Mouse (Mus musculus) heart, embryonic 15.5 days (tissue): ENCODE results near the gene Gcfc2. TPM values are rescaled to one million over a fixed set of nuclear protein-coding genes. Genes with fewer than 3 reads are reported as not detected.

Source experiments
- ATAC-seq: fragments of 200-750 bp; cut with Nextera tagmentation; replicated peaks from 2 replicates; pipeline ENCODE4 v1.8.0; 2017; ENCODE audit warnings: low read depth, moderate TSS enrichment; ENCODE audit not compliant: insufficient number of reproducible peaks, insufficient read depth, low FRiP score
- H3K27ac ChIP-seq: fragments of 300-500 bp; sonication (generic); 2 replicates; pipeline ENCODE4 v1.5.1; 2015; ENCODE audit warnings: mild to moderate bottlenecking, inconsistent platforms
- H3K27me3 ChIP-seq: fragments of 300-500 bp; sonication (generic); 2 replicates; pipeline ENCODE4 v1.6.1; 2015; ENCODE audit warnings: inconsistent platforms
- H3K36me3 ChIP-seq: fragments of 300-500 bp; sonication (generic); 2 replicates; pipeline ENCODE4 v1.6.1; 2015; ENCODE audit warnings: mild to moderate bottlenecking, inconsistent platforms
- H3K4me1 ChIP-seq: fragments of 300-500 bp; sonication (generic); replicated peaks from 2 replicates; pipeline ENCODE4 v1.6.1; 2015; ENCODE audit warnings: inconsistent platforms
- H3K4me2 ChIP-seq: fragments of 300-500 bp; sonication (generic); 2 replicates; pipeline ENCODE4 v1.6.1; 2015; ENCODE audit warnings: inconsistent platforms, mild to moderate bottlenecking, moderate library complexity
- H3K4me3 ChIP-seq: fragments of 300-500 bp; sonication (generic); 2 replicates; pipeline ENCODE4 v1.5.1; 2015; ENCODE audit warnings: mild to moderate bottlenecking, inconsistent platforms
- H3K9ac ChIP-seq: fragments of 300-500 bp; sonication (generic); 2 replicates; pipeline ENCODE4 v1.6.1; 2015; ENCODE audit warnings: mild to moderate bottlenecking, inconsistent platforms
- H3K9me3 ChIP-seq: fragments of 300-500 bp; sonication (generic); replicated peaks from 2 replicates; pipeline ENCODE4 v1.6.1; 2016; ENCODE audit warnings: inconsistent platforms
- WGBS: fragments of 180-500 bp; shearing (Covaris S2); methylation state at CpG from one replicate; pipeline ENCODE4 v1.1.7; 2015; ENCODE audit warnings: mixed read lengths; 5-methylcytosine and 5-hydroxymethylcytosine counted together
- microRNA counts: library from miRNA; unstranded; fragments of <30 nt; microRNA quantifications from one replicate; lab custom pipeline; 2016
- microRNA-seq: library from miRNA; unstranded; fragments of <30 nt; microRNA quantifications from one replicate; pipeline ENCODE4, GENCODE M21; 2016
- polyA plus RNA-seq: library from polyadenylated mRNA; unstranded; fragments of >200 nt; fragmentation: Nextera tagmentation; extraction: Ambion mirVana; gene quantifications from 2 replicates; pipeline ENCODE4 v1.2.1, GENCODE M21; 2015

Gcfc2 gene
- polyA plus RNA-seq, 1 experiment from 2014 or later = 3.3 TPM

GRCm38 (mm10) chr6:81979286-81979685, 55.8 kb downstream of the Gcfc2 start:
- 87% methylated on average over 4 of the region's 4 CpGs for WGBS
- no peak for ATAC-seq
- Histone ChIP-seq H3K9ac (no peak overlapping the region), H3K4me3 (no peak overlapping the region), H3K9me3 (no peaks in the 10 kb centered on the region), H3K36me3 (no peaks in the 10 kb centered on the region), H3K4me2 (no peak overlapping the region), H3K27me3 (no peaks in the 10 kb centered on the region), H3K4me1 (no peaks in the 10 kb centered on the region), H3K27ac (no peak overlapping the region)

GRCm38 (mm10) chr6:81986171-81986570, 62.7 kb downstream of the Gcfc2 start:
- H3K4me3 ChIP-seq = no peak overlapping the region
- H3K4me1 ChIP-seq = peaks cover 5% of the 10 kb centered on the region; the same call in 1 of the 2 replicates
- no peak overlapping the region for H3K9ac ChIP-seq
- no peak overlapping the region for H3K4me2 ChIP-seq
- H3K27ac ChIP-seq = no peak overlapping the region
- WGBS = 83% methylated on average over 8 of the region's 8 CpGs
- H3K27me3 ChIP-seq = no peaks in the 10 kb centered on the region
- ATAC-seq = no peak
- H3K9me3 ChIP-seq = no peaks in the 10 kb centered on the region
- H3K36me3 ChIP-seq = no peaks in the 10 kb centered on the region

- no peak overlapping the region for H3K4me3 ChIP-seq
- peaks cover 5% of the 10 kb centered on the region; the same call in 1 of the 2 replicates for H3K4me1 ChIP-seq
- no peaks in the 10 kb centered on the region for H3K27me3 ChIP-seq
- no peak overlapping the region for H3K4me2 ChIP-seq
- no peaks in the 10 kb centered on the region for H3K36me3 ChIP-seq
- no peak overlapping the region for H3K27ac ChIP-seq
- no peaks in the 10 kb centered on the region for H3K9me3 ChIP-seq
- ATAC-seq = no peak
- 40% methylated on average over 5 of the region's 5 CpGs for WGBS
- H3K9ac ChIP-seq = no peak overlapping the region
Measured at GRCm38 (mm10) chr6:81986599-81986998, 63.1 kb downstream of the Gcfc2 start.

GRCm38 (mm10) chr6:81987010-81987409, 63.5 kb downstream of the Gcfc2 start:
- Histone ChIP-seq H3K9ac (no peak overlapping the region), H3K36me3 (no peaks in the 10 kb centered on the region), H3K4me2 (no peak overlapping the region), H3K4me3 (no peak overlapping the region), H3K4me1 (peaks cover 5% of the 10 kb centered on the region; the same call in 1 of the 2 replicates), H3K9me3 (no peaks in the 10 kb centered on the region), H3K27me3 (no peaks in the 10 kb centered on the region), H3K27ac (no peak overlapping the region)
- WGBS = 4% methylated on average over 9 of the region's 9 CpGs
- 0 out of 2 replicates have a peak, but pooled peaks have one; percentile 45 for ATAC-seq

- Histone ChIP-seq H3K36me3 (no peaks in the 10 kb centered on the region), H3K27ac (no peak overlapping the region), H3K9me3 (no peaks in the 10 kb centered on the region), H3K4me1 (peaks cover 5% of the 10 kb centered on the region; the same call in 1 of the 2 replicates), H3K4me2 (no peak overlapping the region), H3K27me3 (no peaks in the 10 kb centered on the region), H3K4me3 (no peak overlapping the region), H3K9ac (no peak overlapping the region)
- no peak for ATAC-seq
- WGBS = 68% methylated on average over 3 of the region's 3 CpGs
Measured at GRCm38 (mm10) chr6:81987580-81987979, 64.1 kb downstream of the Gcfc2 start.

- no peaks in the 10 kb centered on the region for H3K27me3 ChIP-seq
- peaks cover 5% of the 10 kb centered on the region; the same call in 1 of the 2 replicates for H3K4me1 ChIP-seq
- H3K4me2 ChIP-seq = no peak overlapping the region
- no peak overlapping the region for H3K9ac ChIP-seq
- no peaks in the 10 kb centered on the region for H3K36me3 ChIP-seq
- no peaks in the 10 kb centered on the region for H3K9me3 ChIP-seq
- ATAC-seq = no peak
- H3K27ac ChIP-seq = no peak overlapping the region
- 95% methylated on average over 5 of the region's 5 CpGs for WGBS
- H3K4me3 ChIP-seq = no peak overlapping the region
Measured at GRCm38 (mm10) chr6:81988341-81988740, 64.9 kb downstream of the Gcfc2 start.

GRCm38 (mm10) chr6:81990049-81990810, 66.8 kb downstream of the Gcfc2 start:
- H3K9me3 ChIP-seq = no peaks in the 10 kb centered on the region
- peaks cover 5% of the 10 kb centered on the region; the same call in 1 of the 2 replicates for H3K4me1 ChIP-seq
- no peaks in the 10 kb centered on the region for H3K36me3 ChIP-seq
- 50% methylated on average over 20 of the region's 20 CpGs for WGBS
- H3K4me2 ChIP-seq = no peak overlapping the region
- no peak overlapping the region for H3K4me3 ChIP-seq
- no peak overlapping the region for H3K27ac ChIP-seq
- H3K9ac ChIP-seq = no peak overlapping the region
- ATAC-seq = no peak
- no peaks in the 10 kb centered on the region for H3K27me3 ChIP-seq

MicroRNAs within 50 kb of the gene (microRNA counts, 519-probe panel; counts per million panel counts)
- microRNA mmu-miR-468 (lab: Ali Mortazavi, UCI) = 2,804 counts per million, percentile 68 among the panel's probes with 10 or more counts

Small RNAs within 50 kb of the gene (microRNA-seq; reads per million reads assigned to microRNA genes)
- gene Mir468 (not detected), gene Mir7232 (not detected)

Other genes with a start within 250 kb of the Gcfc2 start
- 47.2 and 49.7 TPM in 2 replicates for gene Mrpl19, start 42.3 kb downstream of the Gcfc2 start, polyA plus RNA-seq
- gene Eva1a, start 117.4 kb downstream of the Gcfc2 start, polyA plus RNA-seq = 5.2 and 8.1 TPM in 2 replicates